Mouse (Mus musculus) gastrocnemius, adult 8-10 months (tissue): ENCODE measurements around the gene Dcun1d1. TPM values are rescaled to one million over a fixed set of nuclear protein-coding genes. Genes with fewer than 3 reads are reported as not detected.

Source experiments
- DNase-seq, 2 experiments: peaks; one replicate each; pipeline ENCODE4 v3.0.0; 2022; ENCODE audit warnings: low spot score in 2 of 2
- total RNA-seq, 4 experiments: library from RNA; stranded (reverse); gene quantifications; 2 replicates each; pipeline ENCODE4 v1.2.4; 2022

Gene Dcun1d1
- total RNA-seq, 4 experiments from 2014 or later, result 83.7 to 88.8 (median 84.8) TPM

DNA sequence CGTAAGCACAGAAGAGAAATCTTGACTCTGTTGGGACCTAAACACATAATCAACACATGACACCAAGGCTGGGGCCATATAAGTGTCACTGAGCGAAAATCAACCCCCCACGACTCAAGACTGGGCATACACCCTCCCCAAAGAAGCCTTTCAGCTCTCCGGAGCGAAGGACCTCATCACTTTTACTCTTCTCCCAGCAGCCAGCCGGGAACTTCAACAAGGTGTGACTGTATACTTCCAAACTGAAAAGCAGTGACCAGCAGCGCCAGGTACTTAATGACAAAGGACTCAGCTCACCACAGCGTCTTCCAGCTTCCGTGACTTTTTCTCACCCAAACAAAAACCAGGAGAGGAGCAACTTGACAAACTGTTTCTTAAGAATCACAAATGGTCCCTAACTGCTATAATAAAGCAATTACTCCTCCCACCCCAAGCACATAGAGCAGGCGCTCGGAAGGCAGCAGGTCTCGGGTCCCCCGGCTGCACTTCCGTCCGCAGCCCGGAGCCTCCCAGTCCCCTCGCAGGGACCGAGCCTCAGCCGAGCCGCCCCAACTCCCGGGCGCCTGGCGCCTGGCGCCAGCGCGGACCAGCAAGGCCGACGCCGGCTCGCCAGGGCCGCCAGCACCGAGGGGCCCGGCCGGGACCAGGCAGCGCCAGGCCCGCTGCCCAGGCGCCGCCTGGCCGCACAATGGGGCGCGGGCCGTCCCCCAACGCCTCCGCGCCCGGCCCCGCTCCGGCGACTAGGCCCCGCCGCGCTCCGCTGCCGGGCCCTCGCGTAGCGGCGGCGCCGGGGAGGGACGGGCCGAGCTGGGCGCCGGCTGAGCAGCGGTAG, 5.1 kb downstream of the Dcun1d1 start:
- DNase-seq, result peak; percentile 14 to 26

DNA sequence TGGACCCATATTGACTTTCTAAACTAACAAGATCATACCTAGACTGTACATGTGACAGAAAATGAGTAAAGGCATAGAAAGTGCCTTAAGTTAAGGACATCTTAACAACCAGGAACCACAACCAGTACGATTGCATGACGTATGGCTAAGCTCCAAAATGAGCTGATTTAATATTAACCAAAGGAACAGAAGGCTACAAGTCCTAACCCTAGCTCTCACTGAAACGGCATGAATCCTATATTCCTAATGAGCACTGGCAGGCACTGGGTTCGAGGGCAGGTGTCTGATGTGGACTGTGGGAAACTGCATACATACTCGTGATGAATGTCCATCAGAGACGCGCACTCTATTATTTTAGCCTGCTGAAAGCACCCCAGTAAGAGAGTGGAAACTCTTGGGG, 5.9 kb downstream of the Dcun1d1 start:
- no peak for DNase-seq

DNA sequence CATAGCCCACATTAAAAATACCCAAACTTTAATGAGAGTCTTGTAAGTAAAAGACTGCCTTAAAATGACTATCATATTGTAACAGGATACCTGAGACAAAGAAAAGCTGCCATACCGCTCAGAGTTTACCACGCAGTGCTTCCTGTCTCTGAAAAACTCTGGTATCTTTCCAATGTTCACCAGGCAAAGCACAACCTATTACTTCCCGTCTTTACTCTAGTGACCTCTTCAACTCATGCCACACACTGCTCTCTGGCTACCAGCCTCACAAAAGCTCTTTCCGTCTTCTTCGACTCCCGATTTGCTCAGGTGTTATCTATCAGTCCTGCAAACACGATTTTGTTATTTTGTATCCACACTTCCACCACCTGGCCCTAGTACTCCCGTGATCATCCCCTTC, 7.4 kb downstream of the Dcun1d1 start:
- DNase-seq, result no peak

DNA sequence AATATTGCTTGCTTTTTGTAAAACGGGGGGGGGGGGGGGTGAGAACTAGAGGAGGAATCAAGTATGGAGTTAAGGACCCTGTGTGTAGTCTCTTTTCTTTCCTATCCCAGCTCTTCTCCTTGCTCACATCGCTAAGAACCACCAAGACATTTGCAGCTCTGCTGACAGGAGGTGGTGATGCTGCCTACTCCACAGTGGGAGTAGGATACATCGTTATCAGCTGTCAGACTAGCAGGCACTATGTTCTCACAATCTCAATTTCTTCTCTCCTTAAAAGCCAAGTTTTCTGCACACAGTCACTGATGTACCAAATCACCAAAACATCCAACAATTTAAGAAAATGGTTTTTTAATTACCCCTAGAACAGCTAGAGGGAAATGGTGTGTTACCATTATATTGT, 7.8 kb downstream of the Dcun1d1 start:
- no peak for DNase-seq

DNA sequence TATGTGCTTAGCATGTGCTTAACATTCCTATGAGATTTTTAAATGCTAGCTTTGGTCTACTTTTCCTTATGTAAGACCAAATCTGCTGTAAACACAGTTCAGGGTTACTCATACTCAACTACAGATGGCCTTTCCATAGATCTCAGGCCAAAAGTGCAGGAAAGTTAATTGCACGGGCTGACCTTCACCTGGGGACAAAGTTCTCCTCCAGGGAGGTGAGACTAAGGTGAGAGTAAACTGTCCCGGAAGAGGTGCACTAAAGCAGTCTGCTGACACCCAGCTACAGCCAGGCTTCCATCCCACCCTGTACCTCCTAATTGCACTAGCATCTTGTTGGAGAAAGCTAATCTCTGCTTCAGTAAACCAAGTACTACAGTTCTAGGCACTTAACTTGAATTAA, 11.4 kb downstream of the Dcun1d1 start:
- no peak for DNase-seq

DNA sequence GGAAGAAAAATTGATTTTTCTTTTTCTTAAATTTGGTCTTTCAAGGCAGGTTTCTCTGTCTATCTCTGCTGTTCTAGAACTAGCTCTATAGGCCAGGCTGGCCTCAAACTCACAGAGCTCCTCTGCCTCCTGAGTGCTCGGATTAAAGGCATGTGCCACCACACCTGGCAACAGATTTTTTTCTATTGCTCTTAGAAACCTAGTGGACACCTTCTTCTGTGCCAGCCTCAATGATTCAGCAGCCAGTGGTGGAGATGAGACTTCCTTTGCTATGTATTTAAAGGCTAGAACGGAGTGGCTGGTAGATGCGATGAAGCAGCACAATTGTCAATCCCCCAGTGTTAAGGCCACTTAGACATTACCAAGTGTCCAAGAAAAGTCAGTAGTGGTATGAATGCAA, 13.2 kb downstream of the Dcun1d1 start:
- DNase-seq, result no peak

DNA sequence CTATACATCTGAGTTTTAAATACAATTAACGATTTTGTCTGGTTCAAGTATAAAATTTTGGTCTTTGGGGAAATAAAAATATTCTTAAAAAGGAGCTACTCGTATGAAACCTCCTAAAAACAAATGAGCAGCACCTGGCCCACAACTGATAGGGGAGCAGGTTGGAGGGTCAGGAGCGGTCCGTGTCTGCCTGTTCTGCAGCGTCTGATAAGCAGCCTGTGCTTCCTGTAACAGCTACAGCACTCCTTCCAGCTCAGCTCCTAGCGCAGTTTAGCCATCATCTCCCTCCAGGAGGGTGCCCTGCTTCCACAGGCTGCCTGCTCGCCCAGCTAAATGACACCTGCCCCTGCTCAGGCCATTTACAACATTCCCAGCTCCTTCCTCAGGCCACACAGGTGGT, 13.8 kb downstream of the Dcun1d1 start:
- DNase-seq, result no peak

DNA sequence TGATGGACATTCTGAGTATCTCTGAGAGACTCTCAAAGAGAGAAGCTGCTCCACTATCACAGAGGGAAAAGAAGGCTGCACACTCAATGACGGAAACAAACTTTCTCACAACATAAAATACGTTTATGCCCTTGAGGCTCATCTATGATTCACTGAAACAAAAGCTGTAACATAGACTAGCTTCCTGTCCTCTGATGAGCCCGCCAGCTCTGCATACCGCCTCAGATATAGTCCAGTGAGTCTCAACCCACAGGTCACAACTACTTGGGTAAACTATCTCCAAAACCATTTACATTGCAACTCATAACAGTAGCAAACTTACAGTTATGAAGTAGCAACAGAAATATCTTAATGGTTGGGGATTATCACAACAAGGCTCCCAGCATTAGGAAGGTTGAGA, 14.7 kb downstream of the Dcun1d1 start:
- DNase-seq, result no peak

DNA sequence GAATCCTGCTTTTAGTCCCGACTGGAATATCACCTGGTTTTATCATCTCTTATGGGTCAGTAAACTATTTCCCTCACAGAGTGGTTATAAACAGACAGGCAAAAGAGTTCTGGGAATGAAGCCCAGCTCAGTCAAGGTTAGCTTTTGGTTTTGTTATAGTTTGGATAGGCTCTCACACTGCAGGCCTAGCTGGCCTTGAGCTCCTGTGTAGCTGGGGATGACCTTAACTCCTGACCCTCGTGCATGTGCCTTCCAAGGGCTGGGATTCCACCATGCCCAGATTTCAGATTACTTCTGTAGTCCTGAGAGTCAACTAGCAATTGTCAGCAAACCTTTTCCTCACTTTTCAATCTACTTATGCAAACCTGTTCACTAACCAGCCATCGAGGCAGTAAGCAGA, 19.0 kb downstream of the Dcun1d1 start:
- no peak for DNase-seq

DNA sequence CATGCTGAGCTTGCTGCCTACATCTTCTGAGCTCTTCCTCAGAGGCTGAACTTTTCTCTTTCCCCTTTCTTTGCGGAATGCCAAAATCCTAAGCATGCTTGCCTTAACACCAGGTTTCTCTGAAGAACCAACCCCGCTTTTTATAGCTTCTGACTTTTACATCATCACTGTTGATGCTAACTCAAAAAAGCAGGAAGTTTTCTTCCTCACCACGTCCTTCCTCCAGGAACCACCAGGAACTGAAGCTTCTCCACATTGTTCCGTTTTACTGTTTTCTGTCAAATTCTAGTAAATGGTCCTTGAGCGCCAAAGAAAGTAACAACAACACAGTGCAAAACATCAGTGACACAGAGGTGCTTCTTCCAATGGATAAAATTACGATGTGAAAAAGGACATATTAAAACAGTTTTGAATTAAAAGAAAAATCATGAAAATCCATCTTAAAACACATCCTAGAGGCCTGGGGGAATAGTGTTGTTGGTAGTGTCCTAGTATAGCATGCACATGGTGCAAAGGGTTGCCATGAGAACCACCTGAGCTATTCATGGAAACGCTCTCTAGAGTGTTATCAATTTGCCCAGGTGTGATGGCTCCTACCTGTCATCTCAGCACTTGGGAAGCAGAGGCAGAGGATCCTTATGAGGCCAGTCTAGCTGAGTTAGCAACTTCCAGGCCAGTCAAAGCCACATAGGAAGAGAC, 28.1 kb downstream of the Dcun1d1 start:
- DNase-seq, result no peak

DNA sequence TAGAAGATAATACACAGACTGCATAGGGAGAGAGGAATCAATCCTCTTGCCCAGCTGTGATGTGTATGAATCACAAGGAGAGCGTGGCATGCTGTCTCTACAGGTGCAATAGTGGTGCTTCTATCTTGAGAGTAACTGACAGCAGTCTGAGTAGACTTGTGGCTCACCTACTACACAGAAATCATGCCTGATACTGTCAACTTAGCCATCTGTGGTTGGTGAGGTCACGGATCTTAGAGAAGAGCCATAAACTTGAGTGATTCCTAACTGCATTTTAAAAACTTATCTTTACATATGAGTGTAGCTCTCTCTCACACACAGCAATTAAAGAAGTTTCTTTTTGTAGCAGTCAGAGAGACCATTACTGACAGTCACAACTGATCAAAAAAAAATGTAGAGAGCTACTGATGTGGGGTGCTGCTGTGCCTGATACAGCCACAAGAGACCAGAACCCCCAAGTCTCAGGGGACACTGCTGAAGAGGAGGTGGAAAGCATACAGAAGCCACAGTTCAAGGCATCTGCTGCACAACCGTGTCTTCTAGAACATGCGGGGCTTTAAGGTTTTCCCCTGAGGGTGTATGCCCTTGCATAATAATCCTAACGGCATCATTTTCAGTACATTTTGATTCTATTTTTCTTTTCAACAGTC, 36.6 kb downstream of the Dcun1d1 start:
- DNase-seq, result no peak

DNA sequence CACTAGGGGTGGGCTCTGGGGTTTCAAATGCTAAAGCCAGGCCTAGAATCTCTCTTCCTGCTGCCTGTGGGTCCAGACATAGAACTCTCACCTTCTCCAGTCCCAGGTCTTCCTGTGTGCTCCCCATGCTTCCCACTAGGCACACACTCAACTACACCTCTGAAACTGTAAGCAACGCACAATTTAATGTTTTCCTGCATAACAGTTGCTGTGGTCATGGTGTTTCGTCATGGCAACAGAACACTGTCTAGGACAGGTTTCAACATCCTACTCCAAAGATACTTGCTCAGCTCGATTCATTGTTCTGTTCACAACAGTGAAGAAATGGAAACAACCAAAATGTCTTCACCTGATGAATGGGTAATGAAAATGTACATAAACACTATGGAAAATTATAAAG, 38.1 kb downstream of the Dcun1d1 start:
- no peak for DNase-seq

DNA sequence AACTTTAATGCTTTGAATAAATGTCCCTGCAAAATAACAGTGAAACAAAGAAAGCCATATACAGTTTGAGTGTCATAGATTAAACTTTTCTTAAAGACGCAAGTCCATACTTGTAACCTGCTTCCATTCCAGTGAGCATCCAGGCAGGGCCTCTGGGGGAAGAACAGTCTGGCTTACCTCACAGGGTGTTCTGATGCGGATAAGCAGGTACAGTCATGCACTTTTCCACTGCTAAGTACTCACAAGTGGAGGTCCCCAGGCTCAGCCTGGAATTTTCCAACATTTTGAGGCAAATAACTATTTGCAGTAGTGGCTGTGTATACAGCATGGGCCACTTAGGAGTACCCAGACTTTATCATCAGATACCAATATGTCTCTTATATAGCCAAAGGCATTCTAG, 39.3 kb downstream of the Dcun1d1 start:
- no peak for DNase-seq

DNA sequence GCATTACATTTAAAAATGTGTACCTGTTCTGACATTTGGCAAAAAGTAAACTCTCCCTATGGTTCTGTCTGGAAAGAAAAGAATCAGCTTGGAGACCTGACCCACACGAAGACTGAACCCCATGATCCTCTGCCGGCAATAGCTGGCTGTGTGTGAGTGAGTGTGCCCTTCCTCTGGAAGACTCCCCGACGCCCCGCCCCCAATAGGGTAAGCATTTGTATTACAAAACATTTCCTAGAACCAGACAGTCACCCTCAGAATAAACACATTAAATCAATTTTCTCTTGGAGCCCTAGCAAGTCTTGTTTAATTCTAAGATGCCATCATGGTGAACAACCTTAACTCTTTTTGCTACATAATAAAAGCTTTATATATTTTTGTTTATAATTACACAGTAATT, 44.1 kb downstream of the Dcun1d1 start:
- DNase-seq, result no peak

DNA sequence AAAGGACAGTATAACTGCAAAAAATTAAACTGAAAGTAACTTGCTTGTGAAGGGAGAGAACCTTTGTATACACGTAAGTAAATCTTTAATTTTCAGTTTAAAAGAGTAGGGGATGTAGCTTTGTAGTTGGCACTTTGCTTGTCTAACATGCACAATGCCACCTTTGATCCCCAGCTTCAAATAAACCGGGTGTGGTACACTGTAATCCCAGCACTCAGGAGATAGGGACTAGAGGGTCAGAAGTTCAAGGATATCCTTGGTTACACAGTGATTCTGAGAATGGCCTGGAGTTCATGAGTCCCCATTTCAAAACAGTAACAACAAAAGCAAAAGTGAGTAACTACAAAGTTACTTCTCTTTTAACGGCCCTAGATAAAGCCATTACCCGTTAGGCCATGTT, 46.1 kb downstream of the Dcun1d1 start:
- no peak for DNase-seq

DNA sequence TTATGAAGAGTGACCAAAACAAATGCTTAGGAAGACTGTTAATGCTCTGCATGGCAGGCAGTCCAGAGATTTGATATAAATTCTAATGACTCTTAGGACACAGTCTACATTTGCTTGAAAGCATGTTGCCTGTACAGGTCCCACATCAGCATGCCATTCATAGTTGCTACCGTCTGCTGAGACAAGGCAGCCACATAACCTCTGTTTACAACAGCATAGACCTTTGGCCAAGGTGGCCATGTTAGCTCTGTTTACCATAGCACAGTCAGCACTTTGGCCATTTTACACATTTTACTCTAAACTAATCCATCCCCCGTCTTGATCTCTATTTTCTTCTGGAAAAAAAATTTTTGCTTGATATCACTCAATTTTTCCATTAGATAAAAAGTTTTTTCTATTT, 47.7 kb downstream of the Dcun1d1 start:
- DNase-seq, result no peak

DNA sequence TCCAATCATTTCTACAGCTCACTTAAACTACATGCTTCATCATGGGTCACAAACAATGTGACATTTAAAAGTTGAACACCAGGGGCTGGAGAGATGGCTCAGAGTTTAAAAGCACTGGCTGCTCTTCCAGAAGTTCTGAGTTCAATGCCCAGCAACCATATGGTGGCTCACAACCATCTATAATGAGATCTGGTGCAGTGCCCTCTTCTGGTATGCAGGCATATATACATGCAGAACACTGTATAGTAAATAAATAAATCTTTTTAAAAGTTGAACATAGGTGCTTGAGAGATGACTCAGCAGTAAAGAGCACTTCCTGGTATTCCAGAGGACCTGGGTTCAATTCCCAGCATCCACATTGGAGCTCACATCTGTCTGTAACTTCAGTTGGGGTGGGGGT, 54.0 kb downstream of the Dcun1d1 start:
- no peak for DNase-seq

DNA sequence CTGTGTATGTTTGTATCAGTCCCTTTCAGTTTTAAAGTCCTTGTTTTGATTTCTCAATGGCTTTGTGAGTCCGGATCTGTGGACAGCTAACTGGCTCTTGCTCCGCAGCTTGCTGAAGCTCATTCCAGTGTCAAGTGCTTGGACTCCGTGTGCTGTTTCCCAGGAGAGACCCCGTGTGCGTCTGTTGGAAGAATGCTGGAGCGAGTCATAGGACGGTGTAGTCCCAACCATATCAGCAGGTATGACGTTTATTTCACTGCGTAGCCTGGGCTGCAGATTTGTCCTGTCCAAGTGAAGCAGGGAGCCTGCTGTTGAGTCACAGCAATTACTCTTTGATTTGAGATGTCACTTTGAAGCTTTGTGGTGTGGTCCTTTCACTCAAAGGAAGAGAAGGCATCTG, 87.9 kb downstream of the Dcun1d1 start:
- DNase-seq, result no peak
